Mouse (Mus musculus) cerebellum, adult 11-12 months (tissue): ENCODE data around the gene Hpca.

Source experiments
- DNase-seq: peaks from one replicate; pipeline ENCODE4 v3.0.0; 2022

Gene Hpca

GRCm38 (mm10) chr4:129136189-129136578 lies 14.3 kb upstream of the Hpca start:
- no peak for DNase-seq

GRCm38 (mm10) chr4:129135637-129136036 lies 13.8 kb upstream of the Hpca start:
- peak; percentile 39 for DNase-seq

GRCm38 (mm10) chr4:129134799-129135585 lies 13.2 kb upstream of the Hpca start:
- peak; percentile 84 for DNase-seq

- DNase-seq: peak; percentile 33
Observed at GRCm38 (mm10) chr4:129130755-129131303, 9.0 kb upstream of the Hpca start.

GRCm38 (mm10) chr4:129130149-129130548 lies 8.3 kb upstream of the Hpca start:
- DNase-seq: peak; percentile 54

GRCm38 (mm10) chr4:129129387-129129786 lies 7.6 kb upstream of the Hpca start:
- DNase-seq: no peak

GRCm38 (mm10) chr4:129128582-129129338 lies 6.9 kb upstream of the Hpca start:
- no peak for DNase-seq

GRCm38 (mm10) chr4:129125736-129126451 lies 4.1 kb upstream of the Hpca start:
- DNase-seq: no peak

GRCm38 (mm10) chr4:129124652-129125146 lies 2.9 kb upstream of the Hpca start:
- DNase-seq: no peak

GRCm38 (mm10) chr4:129122719-129123118 lies 883 bp upstream of the Hpca start:
- DNase-seq: no peak

- no peak for DNase-seq
Observed at GRCm38 (mm10) chr4:129122107-129122506, 271 bp upstream of the Hpca start.

GRCm38 (mm10) chr4:129120520-129121445 lies 1.1 kb downstream of the Hpca start:
- no peak for DNase-seq

GRCm38 (mm10) chr4:129119708-129120107 lies 2.1 kb downstream of the Hpca start:
- DNase-seq: no peak

GRCm38 (mm10) chr4:129117720-129118510 lies 3.9 kb downstream of the Hpca start:
- no peak for DNase-seq

- no peak for DNase-seq
Observed at GRCm38 (mm10) chr4:129116703-129117102, 5.1 kb downstream of the Hpca start.

GRCm38 (mm10) chr4:129113083-129113988 lies 8.5 kb downstream of the Hpca start:
- DNase-seq: peak; percentile 85

- no peak for DNase-seq
Observed at GRCm38 (mm10) chr4:129112231-129112630, 9.6 kb downstream of the Hpca start.

- no peak for DNase-seq
Observed at GRCm38 (mm10) chr4:129111350-129111749, 10.5 kb downstream of the Hpca start.

GRCm38 (mm10) chr4:129110804-129111203 lies 11.0 kb downstream of the Hpca start:
- no peak for DNase-seq

GRCm38 (mm10) chr4:129108624-129109023 lies 13.2 kb downstream of the Hpca start:
- no peak for DNase-seq
